Mouse (Mus musculus) megakaryocyte, embryonic 14.5 days (primary cell): ENCODE measurements around the gene Hist1h2bf.

Experiments used
- FLI1 ChIP-seq: IDR thresholded peaks from 2 replicates; pipeline ENCODE4 v1.6.1; 2012; ENCODE audit warnings: low read length, inconsistent platforms, mixed read lengths
- GATA1 ChIP-seq: IDR thresholded peaks from 3 replicates; pipeline ENCODE4 v1.6.1; 2012; ENCODE audit warnings: mixed read lengths, low read length, inconsistent platforms, borderline replicate concordance

DNA sequence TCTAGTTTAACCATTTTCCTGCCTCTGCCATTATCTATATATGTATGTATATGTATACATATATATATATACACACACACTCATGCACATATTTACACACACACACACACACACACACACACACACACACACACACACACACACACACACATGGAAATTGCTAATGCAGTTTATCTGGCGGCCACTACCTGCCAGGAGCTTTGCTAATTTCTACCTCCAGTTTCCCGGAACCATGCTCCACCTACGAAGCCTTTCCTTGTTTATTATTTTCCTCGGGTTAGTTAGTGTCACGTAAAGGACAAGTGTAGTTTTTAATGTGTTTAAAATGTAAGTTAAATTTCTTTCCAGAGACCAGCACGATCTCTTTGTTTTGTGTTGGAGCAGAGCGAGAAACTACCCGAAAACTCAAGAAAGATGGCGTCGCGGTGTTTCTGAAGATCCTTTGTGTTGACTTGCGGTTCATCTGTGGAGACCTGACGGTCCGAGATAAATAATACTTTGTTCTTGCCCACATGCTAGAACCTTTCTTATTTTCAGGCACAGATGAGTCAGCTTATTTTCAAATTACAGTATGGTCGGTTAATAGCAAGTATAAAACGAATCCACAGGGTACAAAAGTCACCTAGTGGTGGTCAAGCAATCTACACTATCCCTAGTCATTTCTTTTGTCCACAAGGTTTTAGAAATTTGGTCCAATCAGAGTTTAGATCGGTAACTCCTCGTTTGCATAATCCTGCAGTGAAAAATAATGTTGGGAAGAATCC is 11.1 kb downstream of the Hist1h2bf start:
- no peak for TF ChIP-seq FLI1
- TF ChIP-seq GATA1 = no peak
